Mouse (Mus musculus) liver, postnatal 0 days (tissue): ENCODE data around the gene Ip6k3. TPM values are rescaled to one million over a fixed set of nuclear protein-coding genes. Genes with fewer than 3 reads are reported as not detected.

Experiments used
- ATAC-seq: fragments of 200-750 bp; cut with Nextera tagmentation; 2 replicates; pipeline ENCODE4 v1.8.0; 2017; ENCODE audit warnings: mild to moderate bottlenecking, moderate library complexity
- DNase-seq: peaks from one replicate; pipeline ENCODE4 v3.0.0-alpha.2; 2016
- H3K27ac ChIP-seq: fragments of 300-500 bp; sonication (generic); 2 replicates; pipeline ENCODE4 v1.5.1; 2014; ENCODE audit warnings: antibody characterized with exemption, moderate library complexity, mild to moderate bottlenecking, low read depth
- H3K27me3 ChIP-seq: fragments of 300-500 bp; sonication (generic); 2 replicates; pipeline ENCODE4 v1.6.1; 2014; ENCODE audit warnings: low read length, control low read depth, mixed read lengths; ENCODE audit not compliant: insufficient read depth
- H3K36me3 ChIP-seq: fragments of 300-500 bp; sonication (generic); replicated peaks from 2 replicates; pipeline ENCODE4 v1.6.1; 2014; ENCODE audit warnings: mild to moderate bottlenecking, control low read depth, low read length, moderate library complexity, mixed read lengths; ENCODE audit not compliant: insufficient read depth
- H3K4me1 ChIP-seq: fragments of 300-500 bp; sonication (generic); 2 replicates; pipeline ENCODE4 v1.6.1; 2014; ENCODE audit warnings: antibody characterized with exemption, mild to moderate bottlenecking, control low read depth; ENCODE audit not compliant: insufficient read depth
- H3K4me2 ChIP-seq: fragments of 300-500 bp; sonication (generic); 2 replicates; pipeline ENCODE4 v1.6.1; 2014; ENCODE audit warnings: low read depth, mild to moderate bottlenecking, low read length, moderate library complexity, mixed read lengths
- H3K4me3 ChIP-seq: fragments of 300-500 bp; sonication (generic); 2 replicates; pipeline ENCODE4 v1.5.1; 2014; ENCODE audit warnings: low read depth, low read length
- H3K9ac ChIP-seq: fragments of 300-500 bp; sonication (generic); replicated peaks from 2 replicates; pipeline ENCODE4 v1.6.1; 2014; ENCODE audit warnings: mild to moderate bottlenecking, moderate library complexity
- H3K9me3 ChIP-seq: fragments of 300-500 bp; sonication (generic); 2 replicates; pipeline ENCODE4 v1.6.1; 2016; ENCODE audit warnings: mild to moderate bottlenecking, control low read depth, low read length, mixed read lengths
- CTCF ChIP-seq: sonication (generic); IDR thresholded peaks from 2 replicates; pipeline ENCODE4 v1.5.1; 2016; ENCODE audit warnings: antibody characterized with exemption, low read depth
- EP300 ChIP-seq: IDR thresholded peaks from 2 replicates; pipeline ENCODE4 v1.6.1; 2016; ENCODE audit warnings: antibody characterized with exemption, low read depth, mild to moderate bottlenecking
- WGBS: fragments of 180-500 bp; shearing (Covaris S2); extraction: QIAGEN DNeasy Blood & Tissue Kit; methylation state at CpG from one replicate; pipeline ENCODE4 v1.1.7; 2014; ENCODE audit not compliant: insufficient replicate concordance; 5-methylcytosine and 5-hydroxymethylcytosine counted together
- polyA plus RNA-seq: library from polyadenylated mRNA; unstranded; fragments of >200 nt; fragmentation: Nextera tagmentation; extraction: Ambion mirVana; gene quantifications from 2 replicates; pipeline ENCODE4 v1.2.1, GENCODE M21; 2015

The Ip6k3 gene
- polyA plus RNA-seq, 1 experiment from 2014 or later, result 0.06 TPM

DNA sequence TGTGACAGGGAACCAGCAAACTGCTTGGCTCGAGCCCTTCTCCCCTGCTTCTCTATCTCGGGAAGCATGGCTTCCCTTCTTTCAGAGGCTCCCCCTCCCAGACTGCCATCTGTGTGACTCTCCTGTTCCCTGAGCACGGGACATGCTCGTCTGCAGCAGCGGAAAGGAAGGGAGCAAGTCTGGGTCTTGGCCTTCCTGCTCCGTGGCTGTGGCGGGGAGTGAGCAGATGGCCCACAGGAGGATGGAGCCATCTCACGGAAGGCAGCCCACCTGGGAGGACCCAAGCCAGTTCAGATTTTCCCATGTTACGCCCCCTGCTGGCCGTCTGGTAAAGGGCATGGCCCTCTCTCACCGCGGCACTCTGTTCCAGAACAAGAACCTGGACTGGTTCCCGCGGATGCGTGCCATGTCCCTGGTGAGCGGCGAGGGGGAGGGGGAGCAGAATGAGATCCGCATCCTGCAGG is 47.0 kb downstream of the Ip6k3 start:
- peak; percentile 58 for DNase-seq
- peaks cover 10% of the 10 kb centered on the region for H3K36me3 ChIP-seq

DNA sequence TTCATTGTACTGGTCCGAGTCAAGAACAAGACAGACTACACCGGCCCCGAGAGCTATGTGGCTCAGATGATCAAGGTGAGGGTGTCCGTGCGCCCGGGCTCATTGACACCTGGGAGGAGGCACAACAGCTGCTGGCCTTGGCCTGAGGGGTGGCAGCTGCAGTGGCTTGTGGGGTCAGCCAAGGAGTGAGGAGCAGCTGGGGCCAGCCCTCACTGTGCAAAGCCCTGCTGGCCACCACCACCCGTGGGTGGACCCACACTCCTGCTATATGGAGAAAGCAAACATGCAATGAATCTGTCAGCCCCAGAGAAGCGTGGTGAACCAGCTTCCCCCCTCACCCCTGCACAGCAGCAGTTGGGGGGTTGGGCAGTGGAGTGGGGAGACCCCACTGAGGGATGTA is 47.6 kb downstream of the Ip6k3 start:
- Histone ChIP-seq H3K4me1 (0 out of 2 replicates have a peak, but pooled peaks cover 8% of the 10 kb centered on the region), H3K27ac (no peak overlapping the region), H3K27me3 (no peaks in the 10 kb centered on the region), H3K9me3 (no peaks in the 10 kb centered on the region), H3K4me2 (no peak overlapping the region), H3K9ac (no peak overlapping the region), H3K36me3 (peaks cover 10% of the 10 kb centered on the region), H3K4me3 (no peak overlapping the region)
- ATAC-seq (no peak), DNase-seq (no peak)
- TF ChIP-seq CTCF (no peak), EP300 (no peak)
- WGBS, result 75% methylated on average over 8 of the region's 8 CpGs

More for the DNA sequence above, 47.0 kb downstream of the Ip6k3 start:
- TF ChIP-seq CTCF, result peak; percentile 73
- no peak for TF ChIP-seq EP300
- H3K4me1 ChIP-seq, result 0 out of 2 replicates have a peak, but pooled peaks cover 8% of the 10 kb centered on the region
- ATAC-seq, result no peak
- H3K27me3 ChIP-seq, result no peaks in the 10 kb centered on the region
- H3K9ac ChIP-seq, result no peak overlapping the region
- no peaks in the 10 kb centered on the region for H3K9me3 ChIP-seq
- no peak overlapping the region for H3K4me3 ChIP-seq
- H3K4me2 ChIP-seq, result no peak overlapping the region
- 44% methylated on average over 18 of the region's 18 CpGs for WGBS
- H3K27ac ChIP-seq, result no peak overlapping the region

DNA sequence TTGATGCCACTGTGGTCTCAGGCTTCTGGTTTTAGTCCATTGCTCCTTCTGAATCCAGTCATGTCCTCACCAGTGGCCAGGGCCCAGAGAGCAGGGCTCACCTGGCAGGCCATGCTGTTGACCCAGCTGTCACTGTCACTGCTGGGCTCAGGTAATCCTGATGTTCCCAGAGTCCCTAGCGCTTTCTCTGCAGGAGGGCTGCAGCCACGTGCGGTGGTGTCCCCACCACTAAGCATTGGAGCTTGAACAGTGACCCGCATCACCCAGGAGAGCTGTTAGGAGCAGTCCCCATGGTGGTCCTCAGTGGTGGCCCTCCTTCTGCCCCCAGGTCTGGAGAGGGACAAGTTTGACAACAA is 48.1 kb downstream of the Ip6k3 start:
- Histone ChIP-seq H3K9ac (no peak overlapping the region), H3K27me3 (no peaks in the 10 kb centered on the region), H3K4me1 (0 out of 2 replicates have a peak, but pooled peaks cover 8% of the 10 kb centered on the region), H3K9me3 (no peaks in the 10 kb centered on the region), H3K4me2 (no peak overlapping the region), H3K36me3 (peaks cover 13% of the 10 kb centered on the region), H3K27ac (no peak overlapping the region), H3K4me3 (no peak overlapping the region)
- TF ChIP-seq EP300, result no peak
- no peak for TF ChIP-seq CTCF
- 81% methylated on average over 4 of the region's 4 CpGs for WGBS
- ATAC-seq, result no peak
- DNase-seq, result no peak

DNA sequence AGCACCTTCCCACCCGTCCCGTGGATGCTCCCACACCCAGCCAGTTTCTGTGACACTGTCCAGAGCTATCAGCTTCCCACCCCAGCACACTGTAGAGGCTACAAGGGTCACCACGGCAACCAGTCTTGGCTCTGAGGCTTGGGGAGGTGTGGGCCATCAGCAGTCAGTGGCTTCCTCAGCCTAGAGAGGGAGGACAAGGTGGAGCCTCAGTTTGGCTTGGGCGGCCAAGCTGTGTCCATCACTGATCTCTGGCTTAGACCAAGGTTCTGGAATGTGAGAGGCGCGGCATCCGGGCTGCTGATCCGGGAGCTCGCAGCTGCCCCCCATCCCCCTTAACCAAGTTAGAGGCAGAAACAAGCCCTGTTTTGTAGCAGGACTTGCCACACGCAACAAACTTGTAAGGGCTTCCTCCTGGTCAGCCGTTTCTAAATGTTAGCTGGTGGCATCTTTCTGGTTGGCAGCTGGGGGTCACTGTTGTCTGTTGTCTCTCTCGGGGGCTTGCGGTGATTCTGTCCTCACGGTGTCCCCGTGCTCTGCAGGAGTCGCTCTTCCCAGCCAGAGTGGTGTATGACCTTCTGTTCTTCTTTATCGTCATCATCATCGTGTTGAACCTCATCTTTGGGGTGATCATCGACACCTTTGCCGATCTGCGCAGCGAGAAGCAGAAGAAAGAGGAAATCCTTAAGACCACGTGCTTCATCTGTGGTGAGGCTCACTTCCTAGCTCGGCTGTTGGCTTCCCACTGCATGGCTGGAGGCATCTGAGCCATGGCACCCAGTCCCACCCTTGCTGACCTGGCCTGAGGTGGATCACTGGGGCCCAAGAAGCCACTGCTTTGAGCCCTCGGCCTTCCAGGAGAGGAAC is 48.7 kb downstream of the Ip6k3 start:
- DNase-seq (no peak), ATAC-seq (no peak)
- H3K4me1 ChIP-seq, result 0 out of 2 replicates have a peak, but pooled peaks cover 4% of the 10 kb centered on the region
- no peak overlapping the region for H3K9ac ChIP-seq
- no peak for TF ChIP-seq EP300
- no peak for TF ChIP-seq CTCF
- H3K36me3 ChIP-seq, result peaks cover 11% of the 10 kb centered on the region
- no peak overlapping the region for H3K27ac ChIP-seq
- no peaks in the 10 kb centered on the region for H3K27me3 ChIP-seq
- H3K4me2 ChIP-seq, result no peak overlapping the region
- no peak overlapping the region for H3K4me3 ChIP-seq
- no peaks in the 10 kb centered on the region for H3K9me3 ChIP-seq
- 65% methylated on average over 25 of the region's 25 CpGs for WGBS

DNA sequence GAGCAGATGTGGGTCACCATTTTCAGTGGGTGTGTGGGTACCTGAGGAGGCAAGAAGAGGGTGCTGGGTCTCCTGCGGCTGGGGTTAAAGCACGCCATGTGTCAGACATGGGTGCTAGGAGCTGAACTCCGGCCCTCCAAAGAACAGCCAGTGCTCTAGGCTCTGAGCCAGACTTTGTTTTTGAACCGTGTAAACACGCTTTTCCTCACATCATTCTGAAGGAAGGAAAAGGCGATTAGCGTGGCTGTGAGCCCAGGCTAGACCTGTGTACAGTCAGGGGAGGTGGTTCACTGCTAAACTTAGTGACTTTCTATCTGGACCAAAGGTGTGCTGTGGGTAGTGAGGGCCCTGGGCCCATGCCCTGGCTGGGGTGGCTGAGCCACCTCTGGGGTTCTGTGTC is 57.5 kb downstream of the Ip6k3 start:
- Histone ChIP-seq H3K9me3 (no peaks in the 10 kb centered on the region), H3K4me1 (no peaks in the 10 kb centered on the region), H3K27me3 (no peaks in the 10 kb centered on the region), H3K4me2 (no peak overlapping the region), H3K9ac (no peak overlapping the region), H3K4me3 (no peak overlapping the region), H3K27ac (no peak overlapping the region), H3K36me3 (peaks cover 5% of the 10 kb centered on the region; the same call in 1 of the 2 replicates)
- ATAC-seq (no peak), DNase-seq (no peak)
- TF ChIP-seq CTCF (no peak), EP300 (no peak)
- 83% methylated on average over 7 of the region's 7 CpGs for WGBS

DNA sequence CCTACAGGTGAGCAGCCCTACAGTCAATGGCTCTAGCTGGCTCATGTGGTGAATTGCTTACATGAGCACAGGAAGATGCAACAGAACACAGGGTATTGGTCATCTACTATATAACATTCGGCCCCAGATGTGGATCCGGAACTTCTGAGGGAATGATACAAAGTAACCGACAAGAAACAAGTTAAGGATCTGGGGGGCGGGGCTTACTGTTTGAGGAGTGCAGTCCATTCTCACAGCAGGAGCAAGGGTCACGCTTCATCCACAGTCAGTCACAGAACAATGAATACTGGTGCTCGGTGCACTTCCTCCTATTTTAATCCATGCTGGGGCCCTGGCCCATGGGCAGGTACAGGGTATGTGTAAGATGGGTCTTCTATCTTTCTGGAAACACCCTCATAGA is 59.7 kb downstream of the Ip6k3 start:
- H3K4me2 ChIP-seq, result no peak overlapping the region
- H3K36me3 ChIP-seq, result peaks cover 2% of the 10 kb centered on the region; the same call in 1 of the 2 replicates
- WGBS, result 72% methylated on average over 6 of the region's 6 CpGs
- no peak for TF ChIP-seq EP300
- no peak for TF ChIP-seq CTCF
- no peaks in the 10 kb centered on the region for H3K4me1 ChIP-seq
- no peak for DNase-seq
- no peak overlapping the region for H3K27ac ChIP-seq
- ATAC-seq, result no peak
- H3K4me3 ChIP-seq, result no peak overlapping the region
- no peak overlapping the region for H3K9ac ChIP-seq
- no peaks in the 10 kb centered on the region for H3K9me3 ChIP-seq
- no peaks in the 10 kb centered on the region for H3K27me3 ChIP-seq
